23 mouse cellular contexts compared by ENCODE assay signal in the genomic region with DNA sequence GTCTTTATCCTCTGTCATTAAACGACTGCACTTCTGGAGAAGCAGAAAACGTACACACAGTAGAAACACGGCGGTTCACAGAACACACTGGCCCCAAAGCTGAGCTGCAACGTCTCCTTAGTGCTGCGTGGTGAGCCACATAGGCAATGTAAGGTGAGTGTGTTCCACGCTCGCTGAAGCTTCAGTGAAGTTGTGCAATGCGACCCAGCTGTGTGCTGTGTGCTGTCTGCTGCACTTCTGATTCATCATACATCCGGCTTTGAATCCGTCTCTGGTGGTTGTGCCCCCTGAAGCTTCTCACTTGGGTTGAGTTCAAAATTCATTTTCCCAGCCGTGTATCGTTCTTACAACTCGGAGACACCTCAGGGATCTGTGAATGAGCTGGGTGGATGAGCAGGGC.
A peak's percentile ranks its signal among the peaks of the same experiment; 100 is the strongest.
DNase-seq lines count a peak whose midpoint lies in the region; ATAC-seq and TF ChIP-seq lines count a peak whose summit lies in the region.
"Had no signal": no experiment of that assay in that cellular context is flagged by ENCODE, and none has a peak within 500 bp of the region (broad histone marks: within the 10 kb centered on the region; RNA-seq: fewer than 3 reads in every experiment).

No protein-coding gene starts in this region.

- no peaks in the 10 kb centered on the region for H3K36me3 ChIP-seq in myocyte (ENCODE audit: control insufficient read depth, insufficient read depth)
- H3K36me3 ChIP-seq: forebrain, embryonic 10.5 days; heart, embryonic 10.5 days; heart, embryonic 13.5 days had no signal

- H3ac ChIP-seq in myocyte (ENCODE audit: control insufficient read depth, insufficient read length): no peak overlapping the region

- no peak for TF ChIP-seq POLR2A in myocyte (IDR thresholded peaks at IDR 0.05; ENCODE audit: insufficient read length, low read depth)

- H3K27me3 ChIP-seq in myocyte (ENCODE audit: control insufficient read depth, insufficient read depth, insufficient read length): peaks cover 23% of the 10 kb centered on the region

- H3K4me2 ChIP-seq in myocyte (ENCODE audit: low read depth): no peak overlapping the region
- H3K4me2 ChIP-seq: forebrain, embryonic 13.5 days; heart, embryonic 13.5 days; hindbrain, embryonic 14.5 days had no signal

- no peaks in the 10 kb centered on the region for H3K79me2 ChIP-seq in myocyte (ENCODE audit: control insufficient read depth, insufficient read depth)

- peak; percentile 76 for ATAC-seq in granulocyte monocyte progenitor cell, adult 5-6 weeks (replicated peaks; ENCODE audit: poor library complexity, severe bottlenecking)
- ATAC-seq: activated CD4-positive, CD25-positive, alpha-beta regulatory T cell, adult 4 months; forebrain, embryonic 13.5 days; forebrain, embryonic 16.5 days had no signal

- DNase-seq in thymus, postnatal 0 days (ENCODE audit: low spot score): peak; percentile 64
- no peak for DNase-seq in thymus, postnatal 36 days
- DNase-seq in 416B (ENCODE audit: low read depth): peak; percentile 81
- no peak for DNase-seq in cerebellum, postnatal 4 days (ENCODE audit: low spot score in 2 of 2)
- DNase-seq: adrenal gland, adult 8-10 months; adrenal gland, postnatal 25 days; cerebellum, adult 11-12 months; cerebellum, adult 8-10 months; cerebellum, postnatal 10 days; cerebellum, postnatal 36 days; gastrocnemius, postnatal 25 days; heart, adult 2 months; heart, postnatal 14 days; heart, postnatal 4 days had no signal

- H3K4me3 ChIP-seq in myocyte: no peak overlapping the region
- H3K4me3 ChIP-seq: forebrain, embryonic 10.5 days; forebrain, embryonic 13.5 days; heart, adult 2 months; heart, embryonic 10.5 days; heart, embryonic 13.5 days had no signal

TF ChIP-seq in myocyte, 11 proteins besides CTCF, POLR2A, EP300 and RAD21:
- 0 out of 2 replicates have a peak, but pooled peaks have one; percentile 7 for TF ChIP-seq CEBPB (IDR thresholded peaks at IDR 0.05; ENCODE audit: insufficient read depth, poor library complexity, severe bottlenecking)
- TF ChIP-seq POLR2AphosphoS2 (IDR thresholded peaks at IDR 0.05; ENCODE audit: insufficient read length, low read depth): no peak
- TF ChIP-seq USF1 (IDR thresholded peaks at IDR 0.05; ENCODE audit: low read depth): no peak
- no peak for TF ChIP-seq SRF (IDR thresholded peaks at IDR 0.05; ENCODE audit: control insufficient read depth, insufficient read length, low read depth)
TF ChIP-seq in myocyte: peak in this region for 1.

Comparison
In these comparisons a context has a peak if more than half of its experiments do, and no peak if none do; other contexts are left out.
1. DNase-seq: peak in thymus, postnatal 0 days (single experiment) and 416B (single experiment); none in thymus, postnatal 36 days (0 of 2) and cerebellum, postnatal 4 days (0 of 2).